Mouse (Mus musculus): ENCODE results near the gene Tex35. TPM values are rescaled to one million over a fixed set of nuclear protein-coding genes. Genes with fewer than 3 reads are reported as not detected.

The Tex35 gene
- 0.20 TPM in 1 of 2 replicates, not detected in the other for polyA plus RNA-seq (2015; fragmentation: Nextera tagmentation; extraction: Ambion mirVana)

DNA sequence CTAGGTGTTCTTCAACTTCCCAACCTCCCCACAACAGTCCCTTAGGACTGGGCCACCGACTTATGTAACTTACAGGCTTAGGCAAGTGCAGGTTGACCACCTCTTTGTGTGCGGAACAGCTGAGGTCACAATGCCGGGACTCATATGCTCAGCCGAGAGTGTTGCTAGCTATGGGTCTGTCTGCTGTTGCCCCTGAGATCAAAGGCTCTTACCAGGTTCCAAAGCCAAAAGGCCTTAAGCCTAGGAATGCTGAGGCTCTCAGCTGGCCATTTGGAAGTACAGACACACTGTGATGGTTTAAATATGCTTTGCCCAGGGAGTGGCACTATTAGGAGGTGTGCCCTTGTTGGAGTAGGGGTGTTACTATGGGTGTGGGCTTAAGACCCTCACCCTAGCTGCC lies at the start of gene Tex35:
Gene Tex35 (minus strand): TSS at position 101 of the 400 bp plus-strand sequence.
- no peaks in the 10 kb centered on the region for H3K36me3 ChIP-seq (ENCODE audit: insufficient read depth, low read length)
- H3K27me3 ChIP-seq (ENCODE audit: insufficient read depth, low read length): no peaks in the 10 kb centered on the region
- H3K9ac ChIP-seq (replicated peaks; ENCODE audit: low read length): no peak within 1 kb of the TSS
- 76% methylated on average over 4 of the region's 4 CpGs for WGBS
- H3K4me3 ChIP-seq (ENCODE audit: low read length): no peak within 1 kb of the TSS
- ATAC-seq (ENCODE audit: low FRiP score, low TSS enrichment): no peak
- H3K4me2 ChIP-seq (replicated peaks; ENCODE audit: low read depth, low read length): no peak within 1 kb of the TSS
- no peaks in the 10 kb centered on the region for H3K4me1 ChIP-seq (ENCODE audit: insufficient read depth, low read length)
- H3K27ac ChIP-seq (ENCODE audit: low read length): no peak within 1 kb of the TSS
- H3K9me3 ChIP-seq (ENCODE audit: low read length): no peaks in the 10 kb centered on the region

DNA sequence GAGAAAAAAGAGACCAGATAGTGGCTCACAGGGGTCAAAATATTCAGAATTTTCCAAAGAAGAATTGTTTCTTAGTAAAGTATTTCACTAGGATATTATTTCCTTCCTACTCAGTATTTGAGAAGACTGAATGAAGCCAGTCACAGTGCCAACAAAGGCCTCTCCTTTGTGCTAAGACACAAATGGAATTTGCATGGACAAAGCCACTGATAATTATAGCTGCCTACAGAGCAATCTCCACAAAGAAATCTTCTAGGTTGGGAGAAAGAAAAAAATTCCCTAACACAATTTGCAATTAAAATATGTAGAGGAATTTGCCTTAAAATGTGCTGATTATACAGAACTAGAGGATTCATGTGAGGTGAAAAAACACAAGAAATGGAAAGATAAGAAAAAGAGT lies 45.3 kb upstream of the Tex35 start:
- ATAC-seq (ENCODE audit: low FRiP score, low TSS enrichment): no peak
- Histone ChIP-seq H3K4me1 (ENCODE audit: insufficient read depth, low read length) (no peaks in the 10 kb centered on the region), H3K9ac (replicated peaks; ENCODE audit: low read length) (no peak overlapping the region), H3K4me2 (replicated peaks; ENCODE audit: low read depth, low read length) (no peak overlapping the region), H3K27ac (ENCODE audit: low read length) (no peak overlapping the region), H3K27me3 (ENCODE audit: insufficient read depth, low read length) (no peaks in the 10 kb centered on the region), H3K9me3 (ENCODE audit: low read length) (no peaks in the 10 kb centered on the region), H3K36me3 (ENCODE audit: insufficient read depth, low read length) (peaks cover 12% of the 10 kb centered on the region), H3K4me3 (ENCODE audit: low read length) (no peak overlapping the region)

DNA sequence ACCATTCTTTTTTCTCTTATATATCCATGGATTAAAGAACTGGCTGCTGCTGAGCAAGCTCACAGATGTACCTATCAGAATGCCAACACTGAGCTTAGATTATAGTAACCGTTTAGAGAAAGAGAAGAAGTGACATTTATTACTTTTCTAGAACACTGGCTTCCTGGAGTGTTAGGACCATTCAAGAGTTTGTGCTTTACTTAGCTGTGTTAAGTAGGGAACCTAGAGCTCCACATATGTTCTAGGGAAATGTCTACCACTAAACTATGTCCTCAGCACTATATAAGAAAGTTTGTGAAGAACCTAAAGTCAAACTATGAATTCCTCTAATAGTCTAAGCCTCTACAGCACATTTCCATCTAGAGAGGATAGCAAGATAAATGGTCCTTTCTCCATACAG lies 41.6 kb upstream of the Tex35 start:
- no peaks in the 10 kb centered on the region for H3K27me3 ChIP-seq (ENCODE audit: insufficient read depth, low read length)
- H3K27ac ChIP-seq (ENCODE audit: low read length): no peak overlapping the region
- H3K36me3 ChIP-seq (ENCODE audit: insufficient read depth, low read length): 0 out of 2 replicates have a peak, but pooled peaks cover 3% of the 10 kb centered on the region
- no peaks in the 10 kb centered on the region for H3K4me1 ChIP-seq (ENCODE audit: insufficient read depth, low read length)
- no peaks in the 10 kb centered on the region for H3K9me3 ChIP-seq (ENCODE audit: low read length)
- H3K4me3 ChIP-seq (ENCODE audit: low read length): no peak overlapping the region
- H3K9ac ChIP-seq (replicated peaks; ENCODE audit: low read length): no peak overlapping the region
- 66% methylated on average over 1 of the region's 1 CpGs for WGBS
- H3K4me2 ChIP-seq (replicated peaks; ENCODE audit: low read depth, low read length): no peak overlapping the region
- no peak for ATAC-seq (ENCODE audit: low FRiP score, low TSS enrichment)

DNA sequence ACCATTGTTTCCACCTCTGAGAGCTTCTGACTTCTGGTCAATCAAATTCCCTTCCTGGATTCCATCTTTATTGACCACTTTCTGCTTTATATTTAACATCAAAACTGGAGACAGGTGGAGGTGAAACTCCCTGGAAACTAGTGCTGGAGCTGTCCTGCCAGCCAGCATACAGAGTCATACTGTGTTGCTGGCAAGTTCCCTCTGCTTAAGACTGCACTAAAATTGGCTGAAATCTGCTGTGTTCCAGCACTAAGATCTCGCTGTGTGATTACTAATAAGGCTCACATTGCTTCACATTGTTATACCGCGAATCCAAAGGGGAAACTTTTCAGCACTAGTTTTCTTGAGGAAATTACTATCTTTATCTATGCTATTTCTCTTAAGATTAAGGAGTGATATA lies 36.1 kb upstream of the Tex35 start:
- Histone ChIP-seq H3K4me1 (ENCODE audit: insufficient read depth, low read length) (no peaks in the 10 kb centered on the region), H3K9me3 (ENCODE audit: low read length) (no peaks in the 10 kb centered on the region), H3K36me3 (ENCODE audit: insufficient read depth, low read length) (0 out of 2 replicates have a peak, but pooled peaks cover 5% of the 10 kb centered on the region), H3K9ac (replicated peaks; ENCODE audit: low read length) (no peak overlapping the region), H3K4me2 (replicated peaks; ENCODE audit: low read depth, low read length) (no peak overlapping the region), H3K4me3 (ENCODE audit: low read length) (no peak overlapping the region), H3K27me3 (ENCODE audit: insufficient read depth, low read length) (no peaks in the 10 kb centered on the region), H3K27ac (ENCODE audit: low read length) (no peak overlapping the region)
- ATAC-seq (ENCODE audit: low FRiP score, low TSS enrichment): no peak
- WGBS: 86% methylated on average over 3 of the region's 3 CpGs

DNA sequence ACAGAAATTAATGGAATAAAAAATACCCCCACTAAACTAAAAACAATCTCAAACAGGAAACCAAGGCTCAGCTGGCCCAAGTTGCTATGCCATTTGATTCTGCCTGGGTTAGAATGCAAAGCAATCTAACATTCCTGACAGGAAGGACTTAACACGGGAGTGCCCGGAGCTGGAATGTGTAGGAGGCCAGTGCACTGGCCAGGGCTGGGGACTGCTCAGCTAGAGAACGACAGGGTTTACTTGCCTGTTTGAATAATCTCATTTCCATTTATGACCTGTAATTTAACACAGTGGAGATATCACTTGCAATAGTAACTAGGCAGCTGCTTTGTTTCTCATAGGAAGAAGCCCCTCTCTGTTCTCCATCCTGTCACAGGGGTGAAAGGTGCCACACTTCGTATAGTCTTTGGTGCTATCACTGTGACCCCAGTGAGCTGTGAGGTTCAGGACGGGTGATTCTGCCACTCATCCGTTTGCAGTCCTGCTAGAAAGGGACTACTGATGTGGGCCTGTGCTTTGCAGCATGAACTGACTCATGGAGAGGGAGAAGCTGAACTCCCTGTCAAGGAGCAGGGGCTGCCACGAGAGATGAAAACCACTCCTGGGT lies 34.9 kb upstream of the Tex35 start:
- Histone ChIP-seq H3K4me1 (ENCODE audit: insufficient read depth, low read length) (no peaks in the 10 kb centered on the region), H3K9me3 (ENCODE audit: low read length) (no peaks in the 10 kb centered on the region), H3K27me3 (ENCODE audit: insufficient read depth, low read length) (no peaks in the 10 kb centered on the region), H3K4me2 (replicated peaks; ENCODE audit: low read depth, low read length) (no peak overlapping the region), H3K9ac (replicated peaks; ENCODE audit: low read length) (no peak overlapping the region), H3K4me3 (ENCODE audit: low read length) (no peak overlapping the region), H3K27ac (ENCODE audit: low read length) (0 out of 2 replicates have a peak overlapping the region, but pooled peaks have one; percentile 61), H3K36me3 (ENCODE audit: insufficient read depth, low read length) (0 out of 2 replicates have a peak, but pooled peaks cover 6% of the 10 kb centered on the region)
- 13% methylated on average over 7 of the region's 7 CpGs for WGBS
- ATAC-seq (ENCODE audit: low FRiP score, low TSS enrichment): peak; percentile 95

DNA sequence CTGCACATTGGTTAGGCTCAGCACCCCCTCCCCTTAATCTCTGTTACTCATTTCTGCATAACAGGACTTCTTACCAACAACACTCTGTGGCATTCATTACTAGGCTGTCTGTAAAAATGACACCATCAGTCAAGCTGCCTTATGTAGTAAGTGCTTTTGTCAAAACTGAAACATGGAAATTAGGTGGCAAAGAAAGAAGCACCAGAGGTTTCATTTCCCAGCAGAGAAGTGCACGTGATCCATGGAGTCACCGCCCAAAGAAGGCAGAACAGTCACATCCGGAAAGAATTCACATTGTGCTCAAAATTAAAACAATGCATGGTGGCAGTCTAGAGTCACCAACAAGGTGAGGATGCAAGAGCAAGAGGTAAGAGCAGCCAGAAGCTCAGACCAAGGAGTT lies 32.5 kb upstream of the Tex35 start:
- Histone ChIP-seq H3K9ac (replicated peaks; ENCODE audit: low read length) (no peak overlapping the region), H3K4me2 (replicated peaks; ENCODE audit: low read depth, low read length) (no peak overlapping the region), H3K9me3 (ENCODE audit: low read length) (no peaks in the 10 kb centered on the region), H3K4me3 (ENCODE audit: low read length) (no peak overlapping the region), H3K36me3 (ENCODE audit: insufficient read depth, low read length) (0 out of 2 replicates have a peak, but pooled peaks cover 6% of the 10 kb centered on the region), H3K4me1 (ENCODE audit: insufficient read depth, low read length) (peaks cover 3% of the 10 kb centered on the region; the same call in 1 of the 2 replicates), H3K27me3 (ENCODE audit: insufficient read depth, low read length) (no peaks in the 10 kb centered on the region), H3K27ac (ENCODE audit: low read length) (no peak overlapping the region)
- WGBS: 84% methylated on average over 3 of the region's 3 CpGs
- no peak for ATAC-seq (ENCODE audit: low FRiP score, low TSS enrichment)

DNA sequence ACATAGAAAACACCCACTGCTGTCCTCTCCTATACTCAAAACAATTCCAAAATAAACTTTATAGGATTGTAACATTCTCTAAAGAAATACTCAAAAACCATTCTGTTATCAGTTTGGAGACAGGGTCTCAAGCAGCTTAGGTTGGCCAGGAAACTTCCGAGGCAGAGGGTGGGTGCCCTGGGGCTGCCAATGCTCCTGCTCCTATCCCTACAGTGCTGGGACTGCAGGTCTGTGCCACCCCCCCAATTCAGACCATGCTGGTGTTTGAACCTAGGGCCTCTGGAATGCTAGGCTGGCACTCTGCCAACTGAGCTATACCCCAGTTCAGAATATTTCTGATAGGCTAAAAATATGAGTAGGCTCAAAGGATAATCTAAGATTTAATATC lies 29.4 kb upstream of the Tex35 start:
- no peaks in the 10 kb centered on the region for H3K9me3 ChIP-seq (ENCODE audit: low read length)
- H3K9ac ChIP-seq (replicated peaks; ENCODE audit: low read length): no peak overlapping the region
- no peak overlapping the region for H3K4me3 ChIP-seq (ENCODE audit: low read length)
- H3K36me3 ChIP-seq (ENCODE audit: insufficient read depth, low read length): 0 out of 2 replicates have a peak, but pooled peaks cover 3% of the 10 kb centered on the region
- no peak overlapping the region for H3K27ac ChIP-seq (ENCODE audit: low read length)
- H3K27me3 ChIP-seq (ENCODE audit: insufficient read depth, low read length): no peaks in the 10 kb centered on the region
- ATAC-seq (ENCODE audit: low FRiP score, low TSS enrichment): no peak
- WGBS: 74% methylated on average over 1 of the region's 1 CpGs
- peaks cover 3% of the 10 kb centered on the region; the same call in 1 of the 2 replicates for H3K4me1 ChIP-seq (ENCODE audit: insufficient read depth, low read length)
- H3K4me2 ChIP-seq (replicated peaks; ENCODE audit: low read depth, low read length): no peak overlapping the region

DNA sequence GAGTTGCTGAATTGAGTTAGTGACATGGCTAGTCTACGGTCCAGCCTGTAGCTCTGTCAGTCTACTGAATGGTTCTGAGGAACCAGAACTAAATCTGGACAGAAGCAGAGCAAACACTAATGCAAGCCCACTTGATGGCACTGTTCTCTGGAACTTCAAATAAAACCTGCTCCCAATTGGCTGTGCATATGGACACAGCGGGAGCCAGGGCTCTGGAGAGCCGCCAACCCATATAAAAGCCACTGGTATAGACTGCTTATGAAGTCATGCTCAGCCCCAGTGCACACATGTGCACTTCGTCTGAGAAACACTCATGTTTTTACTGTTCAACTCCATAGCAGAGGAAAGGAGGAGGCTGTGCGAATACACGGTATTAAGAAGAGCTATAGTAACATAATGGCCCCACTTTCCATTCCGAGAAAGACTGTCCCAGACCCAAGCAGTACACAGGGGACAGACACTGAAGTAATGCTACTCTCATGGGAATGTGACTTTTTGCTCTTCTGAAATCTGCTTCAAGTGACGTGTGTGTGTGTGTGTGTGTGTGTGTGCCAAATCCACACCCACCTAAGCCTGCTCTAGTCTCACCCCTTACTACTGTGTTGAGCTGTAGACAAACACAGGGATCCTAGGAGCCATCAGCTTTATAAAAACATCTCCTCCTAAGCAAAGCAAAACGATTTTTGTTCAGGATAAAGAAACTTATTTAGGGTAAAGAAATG lies 28.8 kb upstream of the Tex35 start:
- Histone ChIP-seq H3K27me3 (ENCODE audit: insufficient read depth, low read length) (no peaks in the 10 kb centered on the region), H3K27ac (ENCODE audit: low read length) (no peak overlapping the region), H3K4me2 (replicated peaks; ENCODE audit: low read depth, low read length) (no peak overlapping the region), H3K4me3 (ENCODE audit: low read length) (no peak overlapping the region), H3K9me3 (ENCODE audit: low read length) (no peaks in the 10 kb centered on the region), H3K9ac (replicated peaks; ENCODE audit: low read length) (no peak overlapping the region), H3K36me3 (ENCODE audit: insufficient read depth, low read length) (0 out of 2 replicates have a peak, but pooled peaks cover 3% of the 10 kb centered on the region), H3K4me1 (ENCODE audit: insufficient read depth, low read length) (peaks cover 3% of the 10 kb centered on the region; the same call in 1 of the 2 replicates)
- 75% methylated on average over 9 of the region's 9 CpGs for whole genome bisulfite sequencing
- ATAC-seq (ENCODE audit: low FRiP score, low TSS enrichment): no peak

DNA sequence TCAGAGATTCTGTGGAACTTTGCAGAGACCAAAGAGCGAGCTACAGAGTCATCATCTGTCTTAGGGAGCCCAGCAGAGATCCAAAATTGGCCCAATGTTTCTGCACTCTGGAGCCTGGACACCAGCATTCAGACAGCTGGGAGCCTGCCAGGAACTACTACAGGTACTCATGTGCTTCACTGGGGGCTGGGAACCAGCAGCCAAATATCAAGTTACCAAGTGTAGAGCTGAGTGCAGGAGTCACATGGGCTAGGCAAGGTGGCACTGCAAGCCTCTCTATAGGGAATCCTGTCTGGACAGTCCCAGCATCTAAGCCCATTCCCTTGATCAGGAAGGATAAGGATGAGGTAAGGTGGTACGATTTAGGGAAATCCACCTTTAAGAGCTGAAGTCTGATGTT lies 19.7 kb upstream of the Tex35 start:
- Histone ChIP-seq H3K9ac (replicated peaks; ENCODE audit: low read length) (no peak overlapping the region), H3K27me3 (ENCODE audit: insufficient read depth, low read length) (no peaks in the 10 kb centered on the region), H3K36me3 (ENCODE audit: insufficient read depth, low read length) (no peaks in the 10 kb centered on the region), H3K4me2 (replicated peaks; ENCODE audit: low read depth, low read length) (no peak overlapping the region), H3K9me3 (ENCODE audit: low read length) (no peaks in the 10 kb centered on the region), H3K4me1 (ENCODE audit: insufficient read depth, low read length) (no peaks in the 10 kb centered on the region), H3K4me3 (ENCODE audit: low read length) (no peak overlapping the region), H3K27ac (ENCODE audit: low read length) (no peak overlapping the region)
- 94% methylated on average over 2 of the region's 2 CpGs for WGBS
- no peak for ATAC-seq (ENCODE audit: low FRiP score, low TSS enrichment)

DNA sequence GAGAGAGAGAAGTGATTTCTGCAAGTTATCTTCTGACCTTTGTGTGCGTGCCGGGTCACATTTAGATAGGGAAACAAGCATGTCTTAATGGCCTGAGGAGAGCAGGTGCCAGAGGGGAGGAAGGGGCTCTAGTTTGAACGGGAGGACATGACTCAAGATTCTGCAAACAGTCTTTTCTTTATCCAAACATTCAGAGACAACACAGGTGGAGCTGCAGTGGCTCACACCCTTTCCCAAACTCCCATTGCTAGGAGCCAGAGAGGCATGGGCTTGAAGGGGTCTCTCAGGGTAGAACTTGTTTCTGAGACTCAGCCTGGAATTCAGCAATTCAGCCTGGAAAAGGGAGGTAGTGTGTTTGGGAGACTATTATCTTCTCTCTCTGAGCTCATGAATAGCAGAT lies 15.4 kb upstream of the Tex35 start:
- Histone ChIP-seq H3K4me3 (ENCODE audit: low read length) (no peak overlapping the region), H3K4me1 (ENCODE audit: insufficient read depth, low read length) (no peaks in the 10 kb centered on the region), H3K4me2 (replicated peaks; ENCODE audit: low read depth, low read length) (no peak overlapping the region), H3K36me3 (ENCODE audit: insufficient read depth, low read length) (no peaks in the 10 kb centered on the region), H3K9me3 (ENCODE audit: low read length) (no peaks in the 10 kb centered on the region), H3K9ac (replicated peaks; ENCODE audit: low read length) (no peak overlapping the region), H3K27me3 (ENCODE audit: insufficient read depth, low read length) (no peaks in the 10 kb centered on the region), H3K27ac (ENCODE audit: low read length) (no peak overlapping the region)
- no peak for ATAC-seq (ENCODE audit: low FRiP score, low TSS enrichment)
- 74% methylated on average over 3 of the region's 3 CpGs for WGBS
